Mouse (Mus musculus) forebrain, embryonic 12.5 days (tissue): ENCODE data around the gene Ehbp1. TPM values are rescaled to one million over a fixed set of nuclear protein-coding genes. Genes with fewer than 3 reads are reported as not detected.
A peak's percentile ranks its signal among the peaks of the same experiment; 100 is the strongest.

Experiments
- ATAC-seq: fragments of 200-750 bp; cut with Nextera tagmentation; 2 replicates; pipeline ENCODE4 v1.8.0; 2017; ENCODE audit warnings: moderate TSS enrichment; ENCODE audit not compliant: low FRiP score
- H3K27ac ChIP-seq: fragments of 300-500 bp; sonication (generic); 2 replicates; pipeline ENCODE4 v1.5.1; 2016; ENCODE audit warnings: mild to moderate bottlenecking
- H3K27me3 ChIP-seq: fragments of 300-500 bp; sonication (generic); 2 replicates; pipeline ENCODE4 v1.6.1; 2016; ENCODE audit warnings: mild to moderate bottlenecking
- H3K36me3 ChIP-seq: fragments of 300-500 bp; sonication (generic); replicated peaks from 2 replicates; pipeline ENCODE4 v1.6.1; 2016; ENCODE audit warnings: mild to moderate bottlenecking
- H3K4me1 ChIP-seq: fragments of 300-500 bp; sonication (generic); 2 replicates; pipeline ENCODE4 v1.6.1; 2016
- H3K4me2 ChIP-seq: fragments of 300-500 bp; sonication (generic); 2 replicates; pipeline ENCODE4 v1.6.1; 2016; ENCODE audit warnings: mild to moderate bottlenecking, moderate library complexity
- H3K4me3 ChIP-seq: fragments of 300-500 bp; sonication (generic); replicated peaks from 2 replicates; pipeline ENCODE4 v1.5.1; 2016; ENCODE audit warnings: mild to moderate bottlenecking
- H3K9ac ChIP-seq: fragments of 300-500 bp; sonication (generic); 2 replicates; pipeline ENCODE4 v1.6.1; 2016; ENCODE audit warnings: mild to moderate bottlenecking
- H3K9me3 ChIP-seq: fragments of 300-500 bp; sonication (generic); 2 replicates; pipeline ENCODE4 v1.6.1; 2016
- WGBS: fragments of 180-500 bp; shearing (Covaris S2); methylation state at CpG from one replicate; pipeline ENCODE4 v1.1.7; 2016; 5-methylcytosine and 5-hydroxymethylcytosine counted together
- polyA plus RNA-seq: library from polyadenylated mRNA; unstranded; fragments of >200 nt; fragmentation: Nextera tagmentation; extraction: Ambion mirVana; gene quantifications from 2 replicates; pipeline ENCODE4 v1.2.1, GENCODE M21; 2016

The Ehbp1 gene
- polyA plus RNA-seq, 1 experiment from 2014 or later: 18.0 TPM

GRCm38 (mm10) chr11:22216941-22217340, 125.2 kb downstream of the Ehbp1 start:
- WGBS: 46% methylated on average over 7 of the region's 7 CpGs
- no peaks in the 10 kb centered on the region for H3K9me3 ChIP-seq
- no peaks in the 10 kb centered on the region for H3K36me3 ChIP-seq
- H3K4me1 ChIP-seq: 0 out of 2 replicates have a peak, but pooled peaks cover 3% of the 10 kb centered on the region
- no peak for ATAC-seq
- no peak overlapping the region for H3K4me2 ChIP-seq
- H3K27ac ChIP-seq: no peak overlapping the region
- no peak overlapping the region for H3K9ac ChIP-seq
- H3K27me3 ChIP-seq: no peaks in the 10 kb centered on the region
- H3K4me3 ChIP-seq: no peak overlapping the region

- Histone ChIP-seq H3K4me3 (no peak overlapping the region), H3K4me1 (peaks cover 9% of the 10 kb centered on the region), H3K9ac (no peak overlapping the region), H3K27me3 (no peaks in the 10 kb centered on the region), H3K9me3 (no peaks in the 10 kb centered on the region), H3K4me2 (no peak overlapping the region), H3K27ac (no peak overlapping the region), H3K36me3 (no peaks in the 10 kb centered on the region)
- WGBS: 13% methylated on average over 1 of the region's 1 CpGs
- peak; percentile 82 for ATAC-seq
Measured at GRCm38 (mm10) chr11:22206611-22207010, 135.5 kb downstream of the Ehbp1 start.

GRCm38 (mm10) chr11:22206191-22206590, 135.9 kb downstream of the Ehbp1 start:
- peaks cover 9% of the 10 kb centered on the region for H3K4me1 ChIP-seq
- H3K9ac ChIP-seq: no peak overlapping the region
- no peaks in the 10 kb centered on the region for H3K9me3 ChIP-seq
- no peak overlapping the region for H3K4me2 ChIP-seq
- 9% methylated on average over 2 of the region's 2 CpGs for WGBS
- no peak; the same call in 1 of the 2 replicates for ATAC-seq
- no peak overlapping the region for H3K4me3 ChIP-seq
- H3K27ac ChIP-seq: no peak overlapping the region
- no peaks in the 10 kb centered on the region for H3K36me3 ChIP-seq
- H3K27me3 ChIP-seq: no peaks in the 10 kb centered on the region

GRCm38 (mm10) chr11:22203413-22203812, 138.7 kb downstream of the Ehbp1 start:
- Histone ChIP-seq H3K4me2 (no peak overlapping the region), H3K9ac (no peak overlapping the region), H3K27ac (no peak overlapping the region), H3K9me3 (no peaks in the 10 kb centered on the region), H3K36me3 (no peaks in the 10 kb centered on the region), H3K4me1 (peaks cover 21% of the 10 kb centered on the region), H3K27me3 (no peaks in the 10 kb centered on the region), H3K4me3 (no peak overlapping the region)
- 92% methylated on average over 5 of the region's 5 CpGs for WGBS
- ATAC-seq: no peak

- 80% methylated on average over 8 of the region's 8 CpGs for WGBS
- peaks cover 27% of the 10 kb centered on the region for H3K4me1 ChIP-seq
- no peak overlapping the region for H3K4me3 ChIP-seq
- 0 out of 2 replicates have a peak, but pooled peaks have one; percentile 53 for ATAC-seq
- no peaks in the 10 kb centered on the region for H3K27me3 ChIP-seq
- H3K27ac ChIP-seq: no peak overlapping the region
- H3K36me3 ChIP-seq: no peaks in the 10 kb centered on the region
- H3K9ac ChIP-seq: no peak overlapping the region
- no peak overlapping the region for H3K4me2 ChIP-seq
- no peaks in the 10 kb centered on the region for H3K9me3 ChIP-seq
Measured at GRCm38 (mm10) chr11:22201125-22201524, 141.0 kb downstream of the Ehbp1 start.

GRCm38 (mm10) chr11:22199881-22200280, 142.2 kb downstream of the Ehbp1 start:
- Histone ChIP-seq H3K4me3 (no peak overlapping the region), H3K27me3 (no peaks in the 10 kb centered on the region), H3K9ac (no peak overlapping the region), H3K36me3 (no peaks in the 10 kb centered on the region), H3K9me3 (no peaks in the 10 kb centered on the region), H3K27ac (0 out of 2 replicates have a peak overlapping the region, but pooled peaks have one; percentile 3), H3K4me2 (no peak overlapping the region), H3K4me1 (peaks cover 19% of the 10 kb centered on the region)
- no peak for ATAC-seq
- 30% methylated on average over 3 of the region's 3 CpGs for WGBS

- WGBS: 29% methylated on average over 6 of the region's 6 CpGs
- H3K9me3 ChIP-seq: no peaks in the 10 kb centered on the region
- H3K4me3 ChIP-seq: no peak overlapping the region
- H3K4me2 ChIP-seq: no peak overlapping the region
- no peak for ATAC-seq
- no peaks in the 10 kb centered on the region for H3K27me3 ChIP-seq
- H3K36me3 ChIP-seq: no peaks in the 10 kb centered on the region
- H3K9ac ChIP-seq: no peak overlapping the region
- H3K27ac ChIP-seq: no peak overlapping the region
- H3K4me1 ChIP-seq: peaks cover 19% of the 10 kb centered on the region
Measured at GRCm38 (mm10) chr11:22198406-22198805, 143.7 kb downstream of the Ehbp1 start.

- ATAC-seq: no peak
- WGBS: 69% methylated on average over 6 of the region's 6 CpGs
- Histone ChIP-seq H3K9me3 (no peaks in the 10 kb centered on the region), H3K4me3 (no peak overlapping the region), H3K27me3 (no peaks in the 10 kb centered on the region), H3K9ac (no peak overlapping the region), H3K4me1 (peaks cover 19% of the 10 kb centered on the region), H3K27ac (no peak overlapping the region), H3K4me2 (no peak overlapping the region), H3K36me3 (no peaks in the 10 kb centered on the region)
Measured at GRCm38 (mm10) chr11:22197935-22198334, 144.2 kb downstream of the Ehbp1 start.

GRCm38 (mm10) chr11:22196776-22197175, 145.3 kb downstream of the Ehbp1 start:
- 87% methylated on average over 4 of the region's 4 CpGs for WGBS
- Histone ChIP-seq H3K9me3 (no peaks in the 10 kb centered on the region), H3K4me2 (no peak overlapping the region), H3K36me3 (no peaks in the 10 kb centered on the region), H3K27me3 (no peaks in the 10 kb centered on the region), H3K4me1 (peaks cover 19% of the 10 kb centered on the region), H3K4me3 (no peak overlapping the region), H3K27ac (no peak overlapping the region), H3K9ac (no peak overlapping the region)
- ATAC-seq: no peak

GRCm38 (mm10) chr11:22194607-22195006, 147.5 kb downstream of the Ehbp1 start:
- Histone ChIP-seq H3K4me1 (peaks cover 14% of the 10 kb centered on the region), H3K27me3 (no peaks in the 10 kb centered on the region), H3K36me3 (no peaks in the 10 kb centered on the region), H3K9me3 (no peaks in the 10 kb centered on the region), H3K4me3 (no peak overlapping the region), H3K9ac (no peak overlapping the region), H3K4me2 (no peak overlapping the region), H3K27ac (no peak overlapping the region)
- 58% methylated on average over 3 of the region's 3 CpGs for WGBS
- ATAC-seq: no peak

GRCm38 (mm10) chr11:22190576-22190975, 151.5 kb downstream of the Ehbp1 start:
- ATAC-seq: no peak
- Histone ChIP-seq H3K27me3 (no peaks in the 10 kb centered on the region), H3K27ac (no peak overlapping the region), H3K4me3 (no peak overlapping the region), H3K9ac (no peak overlapping the region), H3K4me2 (no peak overlapping the region), H3K4me1 (no peaks in the 10 kb centered on the region), H3K36me3 (no peaks in the 10 kb centered on the region), H3K9me3 (no peaks in the 10 kb centered on the region)
- WGBS: 84% methylated on average over 3 of the region's 3 CpGs

- Histone ChIP-seq H3K4me3 (no peak overlapping the region), H3K9me3 (no peaks in the 10 kb centered on the region), H3K9ac (no peak overlapping the region), H3K36me3 (no peaks in the 10 kb centered on the region), H3K27ac (no peak overlapping the region), H3K4me1 (no peaks in the 10 kb centered on the region), H3K27me3 (no peaks in the 10 kb centered on the region), H3K4me2 (no peak overlapping the region)
- no peak for ATAC-seq
- 87% methylated on average over 3 of the region's 3 CpGs for WGBS
Measured at GRCm38 (mm10) chr11:22189970-22190369, 152.1 kb downstream of the Ehbp1 start.

GRCm38 (mm10) chr11:22181530-22182501, 160.3 kb downstream of the Ehbp1 start:
- no peaks in the 10 kb centered on the region for H3K9me3 ChIP-seq
- no peaks in the 10 kb centered on the region for H3K27me3 ChIP-seq
- H3K4me1 ChIP-seq: no peaks in the 10 kb centered on the region
- no peak overlapping the region for H3K27ac ChIP-seq
- no peak for ATAC-seq
- H3K36me3 ChIP-seq: no peaks in the 10 kb centered on the region
- no peak overlapping the region for H3K9ac ChIP-seq
- no peak overlapping the region for H3K4me2 ChIP-seq
- 91% methylated on average over 8 of the region's 8 CpGs for WGBS
- no peak overlapping the region for H3K4me3 ChIP-seq
